Mouse (Mus musculus) testis, adult 2 months (tissue): ENCODE results near the gene Bcas3. TPM values are rescaled to one million over a fixed set of nuclear protein-coding genes. Genes with fewer than 3 reads are reported as not detected.

ENCODE experiments used
- H3K27ac ChIP-seq: fragments of 200-500 bp; 2 replicates; pipeline ENCODE4 v1.5.1; 2012; ENCODE audit warnings: low read depth, low read length; ENCODE audit not compliant: control insufficient read depth, insufficient read depth
- H3K27me3 ChIP-seq: fragments of 200-500 bp; 2 replicates; pipeline ENCODE4 v1.6.1; 2012; ENCODE audit warnings: mild to moderate bottlenecking, low read length, moderate library complexity; ENCODE audit not compliant: control insufficient read depth, insufficient read depth
- H3K36me3 ChIP-seq: fragments of 200-500 bp; 2 replicates; pipeline ENCODE4 v1.6.1; 2012; ENCODE audit warnings: mild to moderate bottlenecking, low read length; ENCODE audit not compliant: control insufficient read depth, insufficient read depth
- H3K4me1 ChIP-seq: fragments of 200-500 bp; 2 replicates; pipeline ENCODE4 v1.6.1; 2012; ENCODE audit warnings: low read length; ENCODE audit not compliant: control insufficient read depth, insufficient read depth
- H3K4me3 ChIP-seq: fragments of 200-500 bp; 2 replicates; pipeline ENCODE4 v1.5.1; 2012; ENCODE audit warnings: low read depth, mild to moderate bottlenecking, low read length, moderate library complexity, mixed read lengths; ENCODE audit not compliant: control insufficient read depth
- CTCF ChIP-seq: fragments of 200-500 bp; IDR thresholded peaks from 2 replicates; pipeline ENCODE4 v1.5.1; 2012; ENCODE audit warnings: low read depth, mild to moderate bottlenecking, inconsistent platforms, low read length, moderate library complexity; ENCODE audit not compliant: control insufficient read depth, insufficient read depth, insufficient replicate concordance
- POLR2A ChIP-seq: fragments of 200-500 bp; IDR thresholded peaks from 2 replicates; pipeline ENCODE4 v1.6.1; 2012; ENCODE audit warnings: low read depth, mild to moderate bottlenecking, inconsistent platforms, low read length, moderate library complexity; ENCODE audit not compliant: control insufficient read depth
- polyA plus RNA-seq: library from polyadenylated mRNA; depleted of rRNA; stranded (reverse); fragments of >200 nt; gene quantifications from 2 replicates; pipeline ENCODE4 v1.2.3, GENCODE M21; 2012

Bcas3 gene
- polyA plus RNA-seq, 1 experiment, result 23.4 TPM

- Histone ChIP-seq H3K36me3 (no peaks in the 10 kb centered on the region), H3K4me1 (peaks cover 3% of the 10 kb centered on the region; the same call in 1 of the 2 replicates), H3K4me3 (no peak overlapping the region), H3K27me3 (no peaks in the 10 kb centered on the region), H3K27ac (no peak overlapping the region; the same call in 1 of the 2 replicates)
- TF ChIP-seq POLR2A (no peak), CTCF (no peak)
These were observed 413.8 kb downstream of the Bcas3 start for GRCm38 (mm10) chr11:85766811-85767210.

GRCm38 (mm10) chr11:85769740-85770139 lies 416.8 kb downstream of the Bcas3 start:
- no peak for TF ChIP-seq POLR2A
- no peak for TF ChIP-seq CTCF
- Histone ChIP-seq H3K4me3 (no peak overlapping the region), H3K4me1 (peaks cover 3% of the 10 kb centered on the region; the same call in 1 of the 2 replicates), H3K36me3 (no peaks in the 10 kb centered on the region), H3K27ac (no peak overlapping the region), H3K27me3 (no peaks in the 10 kb centered on the region)

GRCm38 (mm10) chr11:85773391-85773790 lies 420.4 kb downstream of the Bcas3 start:
- Histone ChIP-seq H3K27me3 (no peaks in the 10 kb centered on the region), H3K27ac (no peak overlapping the region), H3K4me3 (no peak overlapping the region), H3K4me1 (no peaks in the 10 kb centered on the region; the same call in 1 of the 2 replicates), H3K36me3 (no peaks in the 10 kb centered on the region)
- TF ChIP-seq CTCF (no peak), POLR2A (no peak)

DNA sequence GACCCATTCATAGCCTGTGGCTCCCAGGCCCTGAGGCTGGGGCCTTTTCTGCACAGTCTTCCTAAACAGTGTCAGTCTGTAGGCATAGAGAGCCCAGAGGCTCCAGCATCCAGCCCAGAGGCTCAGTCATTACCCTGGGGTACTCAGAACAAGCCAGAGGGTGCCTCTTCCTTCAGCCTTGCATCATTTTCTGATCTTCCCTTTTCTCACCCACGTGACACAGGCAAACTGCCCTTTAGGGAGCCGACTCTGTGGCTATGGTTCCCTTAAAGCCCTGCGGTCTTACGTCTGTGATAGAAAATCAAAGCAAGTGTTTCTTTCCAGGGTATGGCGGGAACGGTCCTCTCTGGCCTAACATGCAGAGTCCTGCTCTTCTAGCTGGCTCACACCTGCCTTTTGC lies 421.7 kb downstream of the Bcas3 start:
- H3K27ac ChIP-seq, result no peak overlapping the region
- H3K27me3 ChIP-seq, result no peaks in the 10 kb centered on the region
- H3K36me3 ChIP-seq, result no peaks in the 10 kb centered on the region
- H3K4me3 ChIP-seq, result no peak overlapping the region
- no peak for TF ChIP-seq POLR2A
- TF ChIP-seq CTCF, result no peak
- H3K4me1 ChIP-seq, result no peaks in the 10 kb centered on the region; the same call in 1 of the 2 replicates

DNA sequence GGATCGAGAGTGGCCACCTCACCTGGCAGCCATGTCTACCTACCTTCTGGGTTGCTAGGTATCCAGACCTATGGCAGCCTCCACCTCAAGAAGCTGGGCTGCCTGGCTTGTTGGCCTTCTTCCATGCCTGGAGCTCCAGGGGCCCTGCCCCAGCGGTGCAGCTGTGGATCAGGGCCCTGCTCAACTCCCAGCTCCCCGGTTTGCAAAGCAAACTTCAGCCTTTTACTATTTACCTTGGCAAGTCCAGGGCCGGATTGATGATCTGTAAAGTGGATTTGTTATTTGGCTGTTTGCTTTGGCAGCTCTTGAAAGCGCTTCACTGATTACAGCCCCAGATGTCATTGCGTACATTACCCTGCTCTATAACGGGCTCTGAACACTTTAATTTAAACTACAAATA lies 422.5 kb downstream of the Bcas3 start:
- Histone ChIP-seq H3K27me3 (no peaks in the 10 kb centered on the region), H3K4me3 (no peak overlapping the region), H3K4me1 (no peaks in the 10 kb centered on the region; the same call in 1 of the 2 replicates), H3K27ac (no peak overlapping the region), H3K36me3 (no peaks in the 10 kb centered on the region)
- TF ChIP-seq POLR2A (no peak), CTCF (no peak)

GRCm38 (mm10) chr11:85776861-85777360 lies 423.9 kb downstream of the Bcas3 start:
- H3K36me3 ChIP-seq, result no peaks in the 10 kb centered on the region
- TF ChIP-seq CTCF, result no peak
- no peak for TF ChIP-seq POLR2A
- no peaks in the 10 kb centered on the region for H3K27me3 ChIP-seq
- no peak overlapping the region for H3K4me3 ChIP-seq
- no peak overlapping the region for H3K27ac ChIP-seq
- no peaks in the 10 kb centered on the region; the same call in 1 of the 2 replicates for H3K4me1 ChIP-seq

GRCm38 (mm10) chr11:85777950-85778349 lies 425.0 kb downstream of the Bcas3 start:
- H3K27me3 ChIP-seq, result no peaks in the 10 kb centered on the region
- no peaks in the 10 kb centered on the region for H3K36me3 ChIP-seq
- TF ChIP-seq POLR2A, result no peak
- TF ChIP-seq CTCF, result no peak
- H3K4me3 ChIP-seq, result no peak overlapping the region
- H3K27ac ChIP-seq, result no peak overlapping the region
- H3K4me1 ChIP-seq, result no peaks in the 10 kb centered on the region; the same call in 1 of the 2 replicates
